ENCODE assay signal across 8 mouse cellular contexts in genomic region chr6:94622983-94623382, GRCm38 (mm10).
DNase-seq lines count a peak whose midpoint lies in the region; ATAC-seq and TF ChIP-seq lines count a peak whose summit lies in the region.

No protein-coding gene starts in this region.

- no peak overlapping the region for H3K4me3 ChIP-seq in testis, adult 2 months (ENCODE audit: control insufficient read depth, low read depth, low read length)
- no peak overlapping the region for H3K4me3 ChIP-seq in gastrocnemius, adult 2 months
- H3K4me3 ChIP-seq in intestine, embryonic 15.5 days (replicated peaks) = no peak overlapping the region
- no peak overlapping the region for H3K4me3 ChIP-seq in midbrain, embryonic 16.5 days (ENCODE audit: low read depth, low read length)

- intact Hi-C loops in gastrocnemius, adult 2 months (cut with DNase I) = loop anchor here (2.0 to 10.0 kb wide), 3 partner anchors 22 to 344 kb away; no protein-coding TSS in a partner anchor
- intact Hi-C loops in left cerebral cortex, postnatal 14 days (cut with DNase I) = loop anchor here (2.0 kb wide), 1 partner anchor 344 kb away; no protein-coding TSS in a partner anchor

- peak; percentile 64 for ATAC-seq in intestine, embryonic 15.5 days
- peak; percentile 66; the same call in 1 of the 2 replicates for ATAC-seq in midbrain, embryonic 16.5 days

- no peak for DNase-seq in testis, postnatal 14 days (ENCODE audit: low spot score)
- peak; percentile 79 to 88 for DNase-seq in cerebellum, postnatal 25 days
- peak; percentile 85 for DNase-seq in gastrocnemius, adult 2 months
- DNase-seq in left cerebral cortex, postnatal 14 days (ENCODE audit: low spot score in 2 of 2) = peak; percentile 61 to 77
- DNase-seq in testis, postnatal 10 days (ENCODE audit: low spot score) = peak; percentile 78

- TF ChIP-seq POLR2A in testis, adult 2 months (IDR thresholded peaks at IDR 0.05; ENCODE audit: control insufficient read depth, low read depth, low read length) = no peak

- no peak overlapping the region for H3K9ac ChIP-seq in intestine, embryonic 15.5 days
- H3K9ac ChIP-seq in midbrain, embryonic 16.5 days (ENCODE audit: low read depth, low read length) = no peak overlapping the region

- 78% methylated on average over 4 of the region's 4 CpGs for WGBS in intestine, embryonic 15.5 days
- WGBS in midbrain, embryonic 16.5 days = 77% methylated on average over 4 of the region's 4 CpGs

- peak; percentile 60; the same call in 1 of the 2 replicates for TF ChIP-seq CTCF in testis, adult 2 months (IDR thresholded peaks at IDR 0.05; ENCODE audit: control insufficient read depth, insufficient read depth, insufficient replicate concordance, low read depth, low read length)
- TF ChIP-seq CTCF in gastrocnemius, adult 2 months (IDR thresholded peaks at IDR 0.05) = peak; percentile 98

- H3K27me3 ChIP-seq in testis, adult 2 months (ENCODE audit: control insufficient read depth, insufficient read depth, low read length) = no peaks in the 10 kb centered on the region
- no peaks in the 10 kb centered on the region for H3K27me3 ChIP-seq in intestine, embryonic 15.5 days (replicated peaks)
- no peaks in the 10 kb centered on the region for H3K27me3 ChIP-seq in midbrain, embryonic 16.5 days (ENCODE audit: control insufficient read depth, insufficient read depth, low read depth, low read length)

- H3K4me1 ChIP-seq in testis, adult 2 months (ENCODE audit: control insufficient read depth, insufficient read depth, low read length) = peaks cover 6% of the 10 kb centered on the region
- H3K4me1 ChIP-seq in intestine, embryonic 15.5 days (replicated peaks) = peaks cover 4% of the 10 kb centered on the region; the same call in 1 of the 2 replicates
- peaks cover 3% of the 10 kb centered on the region; the same call in 1 of the 2 replicates for H3K4me1 ChIP-seq in midbrain, embryonic 16.5 days (ENCODE audit: control insufficient read depth, insufficient read depth, low read length)

- H3K4me2 ChIP-seq in intestine, embryonic 15.5 days (replicated peaks) = no peak overlapping the region
- H3K4me2 ChIP-seq in midbrain, embryonic 16.5 days (ENCODE audit: low read length) = no peak overlapping the region

- H3K36me3 ChIP-seq in testis, adult 2 months (ENCODE audit: control insufficient read depth, insufficient read depth, low read length) = no peaks in the 10 kb centered on the region
- peaks cover 49% of the 10 kb centered on the region for H3K36me3 ChIP-seq in intestine, embryonic 15.5 days
- no peaks in the 10 kb centered on the region for H3K36me3 ChIP-seq in midbrain, embryonic 16.5 days (ENCODE audit: control insufficient read depth, insufficient read depth, low read length)

- no peaks in the 10 kb centered on the region for H3K9me3 ChIP-seq in intestine, embryonic 15.5 days
- H3K9me3 ChIP-seq in midbrain, embryonic 16.5 days (replicated peaks; ENCODE audit: control insufficient read depth, low read length, poor library complexity, severe bottlenecking) = no peaks in the 10 kb centered on the region

- no peak overlapping the region for H3K27ac ChIP-seq in testis, adult 2 months (ENCODE audit: control insufficient read depth, insufficient read depth, low read depth, low read length)
- H3K27ac ChIP-seq in gastrocnemius, adult 2 months = peak overlapping the region; percentile 86
- no peak overlapping the region for H3K27ac ChIP-seq in intestine, embryonic 15.5 days
- no peak overlapping the region for H3K27ac ChIP-seq in midbrain, embryonic 16.5 days (ENCODE audit: low read length)
